Mouse (Mus musculus) left cerebral cortex, adult 2 months (tissue): ENCODE data around the gene Drd3. TPM values are rescaled to one million over a fixed set of nuclear protein-coding genes. Genes with fewer than 3 reads are reported as not detected.

Experiments used
- DNase-seq, 2 experiments: peaks; one replicate each; pipeline ENCODE4 v3.0.0; 2021 to 2022; ENCODE audit warnings: low spot score in 2 of 2, mixed read lengths in 1 of 2; ENCODE audit errors: extremely low spot score in 1 of 2
- H3K27ac ChIP-seq: fragments of 200-600 bp; 2 replicates; pipeline ENCODE4 v1.8.1; 2022
- H3K4me3 ChIP-seq: fragments of 200-600 bp; 2 replicates; pipeline ENCODE4 v1.8.1; 2022
- CTCF ChIP-seq: fragments of 200-600 bp; IDR thresholded peaks from 2 replicates; pipeline ENCODE4 v1.8.1; 2022; ENCODE audit warnings: antibody characterized with exemption, mild to moderate bottlenecking, moderate library complexity
- intact Hi-C: fragments of 180-260 bp; cut with DNase I; formaldehyde crosslinking; loops from one replicate; pipeline ENCODE4 v1.15.1; 2025
- total RNA-seq, 2 experiments: library from RNA; stranded (reverse); gene quantifications; 2 replicates each; pipeline ENCODE4 v1.2.3; 2021

The Drd3 gene
- total RNA-seq, 2 experiments from 2014 or later, result 0.32 to 1.7 TPM

GRCm38 (mm10) chr16:43737933-43738332 is 15.9 kb upstream of the Drd3 start:
- TF ChIP-seq CTCF, result no peak
- Histone ChIP-seq H3K4me3 (no peak overlapping the region), H3K27ac (no peak overlapping the region)
- intact Hi-C loops, result no loop called here
- DNase-seq, result no peak

- intact Hi-C loops, result no loop called here
- no peak overlapping the region for H3K4me3 ChIP-seq
- no peak for DNase-seq
- H3K27ac ChIP-seq, result no peak overlapping the region
- no peak for TF ChIP-seq CTCF
Measured at GRCm38 (mm10) chr16:43740936-43741335, 12.9 kb upstream of the Drd3 start.

DNA sequence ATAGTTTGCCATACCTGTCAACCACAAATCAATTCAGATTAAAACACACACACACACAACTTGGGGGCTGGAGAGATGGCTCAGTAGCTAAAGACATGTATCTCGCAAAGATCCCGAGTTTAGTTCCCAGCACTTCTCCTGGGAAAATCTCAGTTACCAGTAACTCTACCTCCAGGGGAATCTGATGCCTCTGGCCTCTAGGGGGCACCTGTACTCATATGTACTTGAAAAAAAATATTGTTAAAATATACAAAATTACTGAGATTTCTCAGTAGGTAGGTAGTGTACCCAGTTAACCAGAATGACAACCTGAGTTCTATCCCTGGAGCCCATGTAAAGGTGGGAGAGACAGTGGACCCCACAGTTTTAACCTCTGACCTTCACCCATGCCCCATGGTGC is 5.4 kb upstream of the Drd3 start:
- intact Hi-C loops, result no loop called here
- Histone ChIP-seq H3K27ac (no peak overlapping the region), H3K4me3 (no peak overlapping the region)
- DNase-seq, result no peak
- peak; percentile 34 for TF ChIP-seq CTCF

GRCm38 (mm10) chr16:43752900-43753299 is 926 bp upstream of the Drd3 start:
- no peak for DNase-seq
- intact Hi-C loops, result no loop called here
- Histone ChIP-seq H3K27ac (no peak overlapping the region), H3K4me3 (no peak overlapping the region)
- no peak; the same call in 1 of the 2 replicates for TF ChIP-seq CTCF

DNA sequence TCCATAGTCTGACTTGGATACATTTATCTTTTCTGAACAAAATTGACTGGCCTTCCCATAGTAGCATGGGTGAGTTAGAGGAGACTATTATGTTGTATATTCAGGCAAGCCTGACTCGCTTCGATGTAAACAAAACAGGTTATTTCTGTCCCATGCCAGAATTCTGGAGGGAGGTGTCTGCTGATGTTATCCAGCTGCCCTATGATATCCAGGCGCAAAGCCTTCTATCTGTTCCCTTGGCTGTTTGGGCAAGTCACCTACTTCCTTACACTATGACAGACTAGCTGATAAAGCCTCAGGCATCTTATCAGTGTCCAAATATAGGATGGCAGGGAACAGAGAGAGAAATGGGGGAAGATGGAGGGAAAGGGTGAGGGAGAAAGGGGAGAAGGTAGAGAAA is 18.5 kb downstream of the Drd3 start:
- intact Hi-C loops, result no loop called here
- DNase-seq, result no peak
- no peak overlapping the region for H3K4me3 ChIP-seq
- TF ChIP-seq CTCF, result no peak
- no peak overlapping the region for H3K27ac ChIP-seq

DNA sequence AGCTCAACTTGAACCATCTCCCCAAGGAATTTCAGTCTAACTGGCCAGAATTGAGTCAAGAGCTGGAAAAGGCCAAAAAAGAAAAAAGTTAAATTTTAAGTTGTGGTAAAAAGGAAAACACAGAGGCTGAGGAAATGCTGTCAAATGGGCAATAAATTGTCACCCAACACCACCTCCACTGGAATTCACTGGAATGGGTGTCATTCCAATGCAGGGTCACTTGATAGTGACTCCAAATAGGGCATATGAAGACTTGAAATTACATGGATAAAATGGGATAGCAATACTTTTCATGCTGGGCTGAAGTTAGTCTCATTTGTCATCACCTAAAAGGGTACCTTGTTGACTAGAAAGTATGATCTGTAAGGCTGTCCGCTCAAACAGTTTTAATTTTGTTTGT is 18.9 kb downstream of the Drd3 start:
- no peak for TF ChIP-seq CTCF
- intact Hi-C loops, result no loop called here
- H3K4me3 ChIP-seq, result no peak overlapping the region
- DNase-seq, result no peak
- H3K27ac ChIP-seq, result no peak overlapping the region

- Histone ChIP-seq H3K27ac (no peak overlapping the region), H3K4me3 (no peak overlapping the region)
- TF ChIP-seq CTCF, result no peak
- intact Hi-C loops, result no loop called here
- DNase-seq, result no peak
Measured at GRCm38 (mm10) chr16:43773506-43773905, 19.7 kb downstream of the Drd3 start.

- TF ChIP-seq CTCF, result no peak
- Histone ChIP-seq H3K4me3 (no peak overlapping the region), H3K27ac (no peak overlapping the region)
- intact Hi-C loops, result no loop called here
- no peak for DNase-seq
Measured at GRCm38 (mm10) chr16:43776886-43777285, 23.1 kb downstream of the Drd3 start.

GRCm38 (mm10) chr16:43799541-43799940 is 45.7 kb downstream of the Drd3 start:
- DNase-seq, result no peak
- intact Hi-C loops, result no loop called here
- no peak overlapping the region for H3K4me3 ChIP-seq
- H3K27ac ChIP-seq, result no peak overlapping the region
- no peak for TF ChIP-seq CTCF

GRCm38 (mm10) chr16:43800119-43800721 is 46.4 kb downstream of the Drd3 start:
- intact Hi-C loops, result loop anchor here (5.0 to 10.0 kb wide), 3 partner anchors 173 to 1635 kb away; no protein-coding TSS in a partner anchor
- Histone ChIP-seq H3K27ac (no peak overlapping the region), H3K4me3 (no peak overlapping the region)
- no peak for TF ChIP-seq CTCF
- no peak for DNase-seq

GRCm38 (mm10) chr16:43801137-43801536 is 47.3 kb downstream of the Drd3 start:
- intact Hi-C loops, result loop anchor here (5.0 to 10.0 kb wide), 3 partner anchors 174 to 1636 kb away; no protein-coding TSS in a partner anchor
- Histone ChIP-seq H3K4me3 (no peak overlapping the region), H3K27ac (no peak overlapping the region)
- no peak for DNase-seq
- no peak for TF ChIP-seq CTCF

DNA sequence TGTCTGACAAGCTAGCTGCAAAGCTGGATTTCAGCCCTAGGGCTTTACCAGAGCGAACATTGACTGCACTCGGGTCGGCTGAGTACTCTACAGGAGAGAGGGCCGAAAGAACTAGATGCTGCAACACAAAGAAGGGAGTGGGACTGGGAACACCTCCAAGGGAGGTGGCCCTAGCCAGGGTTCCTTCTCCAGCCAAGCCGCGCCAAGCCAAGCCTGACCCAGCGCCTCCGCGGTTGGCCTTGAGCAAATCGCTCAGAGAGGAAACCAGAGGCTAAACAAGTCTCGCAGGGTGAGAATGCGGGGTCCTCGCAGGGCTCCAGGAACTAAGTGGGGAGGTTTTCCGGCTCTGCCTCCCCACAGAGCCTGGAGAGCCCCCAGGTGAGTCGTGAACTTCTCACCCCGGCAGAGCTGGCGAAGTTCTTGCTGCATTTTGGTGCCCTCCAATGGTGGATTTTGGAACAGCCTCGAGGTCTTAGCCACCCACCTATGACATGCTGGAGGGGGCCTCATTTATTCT is 48.0 kb downstream of the Drd3 start:
- Histone ChIP-seq H3K27ac (no peak overlapping the region), H3K4me3 (peak overlapping the region; percentile 47)
- peak; percentile 76 for TF ChIP-seq CTCF
- intact Hi-C loops, result loop anchor here (1.0 to 10.0 kb wide), 4 partner anchors 175 to 1637 kb away; no protein-coding TSS in a partner anchor
- peak; percentile 71 to 72 for DNase-seq

DNA sequence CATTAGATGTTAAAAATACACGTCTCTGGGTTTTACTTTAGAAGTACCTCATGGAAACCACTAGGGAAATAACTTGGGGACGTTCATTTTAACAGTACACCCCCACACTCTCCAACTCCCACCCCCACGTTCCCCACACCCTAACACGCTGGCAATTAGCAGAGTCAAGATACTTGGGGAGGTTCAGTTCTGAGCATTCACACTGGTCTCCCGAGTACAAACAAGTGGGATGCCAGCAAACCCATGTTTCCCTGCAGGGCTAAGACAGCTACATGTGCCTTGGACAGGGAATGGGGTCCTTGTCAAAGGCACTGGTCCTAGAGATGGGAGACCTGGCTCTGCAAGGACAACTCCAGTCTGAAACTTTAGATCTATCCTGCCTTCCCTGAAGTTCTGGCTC is 48.6 kb downstream of the Drd3 start:
- intact Hi-C loops, result loop anchor here (1.0 to 10.0 kb wide), 4 partner anchors 175 to 1638 kb away; no protein-coding TSS in a partner anchor
- TF ChIP-seq CTCF, result no peak
- H3K27ac ChIP-seq, result no peak overlapping the region
- no peak overlapping the region for H3K4me3 ChIP-seq
- DNase-seq, result no peak
